Mouse (Mus musculus) regulatory T cell (primary cell): ENCODE measurements around the gene Ddx20.

Experiments used
- in situ Hi-C: fragments of 300-600 bp; cut with MboI, MseI; formaldehyde crosslinking; loops from one replicate; pipeline ENCODE4 v1.15.1; 2025; ENCODE audit warnings: high pct_unique_total_duplicates

The Ddx20 gene

GRCm38 (mm10) chr3:105687324-105688060 is at the start of gene Ddx20:
Gene Ddx20, minus strand, starts transcription at chr3:105687574.
- in situ Hi-C loops: loop anchor here (5.0 to 25.0 kb wide), 4 partner anchors 47 to 800 kb away; partner anchors contain the start of genes Dennd2d and Wdr77

- in situ Hi-C loops: loop anchor here (10.0 kb wide), 1 partner anchor 52 kb away; the partner anchor contains the start of gene Ddx20
Observed at GRCm38 (mm10) chr3:105737070-105737469, 49.7 kb upstream of the Ddx20 start.

- in situ Hi-C loops: loop anchor here (10.0 kb wide), 1 partner anchor 51 kb away; the partner anchor contains the start of gene Ddx20
Observed at GRCm38 (mm10) chr3:105736148-105736547, 48.8 kb upstream of the Ddx20 start.

- in situ Hi-C loops: loop anchor here (10.0 kb wide), 1 partner anchor 50 kb away; the partner anchor contains the start of gene Ddx20
Observed at GRCm38 (mm10) chr3:105735285-105735684, 47.9 kb upstream of the Ddx20 start.

DNA sequence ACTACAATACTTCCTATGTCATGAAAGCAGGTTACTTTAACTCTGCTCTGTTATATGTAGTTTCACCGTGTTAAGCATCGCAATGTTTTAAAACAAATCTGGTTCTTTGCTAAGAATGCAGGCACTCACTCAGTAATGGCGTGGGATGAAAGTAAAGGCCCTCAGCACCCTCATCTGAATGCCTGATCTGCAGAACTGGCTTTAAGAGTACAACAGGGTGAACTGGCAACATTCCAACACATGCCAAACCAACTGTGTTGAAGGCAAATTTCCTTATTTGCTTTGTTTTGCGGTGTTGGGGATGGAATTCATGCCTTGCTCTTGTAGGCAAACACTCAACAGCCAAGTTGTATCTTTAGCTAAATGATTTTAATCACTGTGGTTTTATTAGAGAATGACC is 46.2 kb upstream of the Ddx20 start:
- in situ Hi-C loops: loop anchor here (10.0 kb wide), 1 partner anchor 49 kb away; the partner anchor contains the start of gene Ddx20

DNA sequence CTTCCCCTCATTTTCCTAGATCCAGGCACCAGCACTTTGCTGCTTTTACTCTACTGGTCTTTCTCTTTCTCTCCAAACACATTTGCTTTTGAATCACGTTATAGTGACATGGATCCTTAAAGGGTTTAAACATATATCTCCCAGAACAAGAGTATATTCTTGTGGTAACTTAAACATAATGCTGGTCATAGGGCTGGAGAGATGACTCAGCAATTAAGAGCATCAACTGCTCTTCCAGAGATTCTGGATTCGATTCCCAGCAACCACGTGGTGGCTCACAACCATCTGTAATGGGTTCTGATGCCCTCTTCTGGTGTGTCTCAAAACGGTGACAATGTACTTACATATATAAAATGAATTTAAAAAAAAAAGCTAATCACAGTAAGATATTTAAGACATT is 45.0 kb upstream of the Ddx20 start:
- in situ Hi-C loops: loop anchor here (10.0 kb wide), 1 partner anchor 48 kb away; the partner anchor contains the start of gene Ddx20

- in situ Hi-C loops: no loop called here
Observed at GRCm38 (mm10) chr3:105726037-105726436, 38.7 kb upstream of the Ddx20 start.

GRCm38 (mm10) chr3:105722510-105722909 is 35.1 kb upstream of the Ddx20 start:
- in situ Hi-C loops: no loop called here

- in situ Hi-C loops: no loop called here
Observed at GRCm38 (mm10) chr3:105721681-105722201, 34.4 kb upstream of the Ddx20 start.

DNA sequence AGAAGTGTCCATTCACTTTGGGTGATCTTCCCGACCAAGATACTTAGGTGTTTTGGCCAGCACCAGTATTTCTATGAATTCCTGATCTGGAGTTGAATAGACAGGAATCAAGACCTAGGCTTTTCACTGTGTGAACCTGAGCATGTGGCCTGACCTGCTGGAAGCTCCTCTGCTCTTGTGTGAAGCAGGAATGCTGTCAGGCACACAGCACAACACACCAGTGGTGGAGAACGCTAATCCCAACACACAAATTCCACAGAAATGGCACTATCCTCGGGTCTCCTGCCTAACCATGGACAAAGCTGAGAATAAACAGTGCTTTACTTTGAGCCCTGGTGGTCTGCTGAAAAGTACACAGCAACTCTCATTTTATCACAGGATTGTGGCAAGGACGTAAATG is 33.1 kb upstream of the Ddx20 start:
- in situ Hi-C loops: no loop called here

DNA sequence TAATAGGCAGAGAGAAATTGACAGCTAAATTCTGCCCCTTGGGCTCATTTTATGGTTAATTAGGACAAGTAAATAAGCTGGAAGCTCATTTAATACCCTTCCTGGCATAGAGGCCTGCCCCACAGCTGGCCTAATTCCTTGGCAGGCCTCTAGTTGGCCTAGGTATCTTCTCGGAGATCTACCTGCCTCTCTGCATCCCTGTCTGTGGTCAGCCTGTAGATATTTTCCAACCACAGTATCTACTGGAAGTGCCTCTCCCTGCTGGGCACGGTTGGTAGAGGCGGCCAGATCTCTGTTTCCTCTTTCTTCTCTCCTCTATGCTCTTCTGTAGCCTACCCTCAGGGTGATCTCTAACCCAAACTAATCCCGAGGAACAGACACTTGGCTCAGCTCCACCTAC is 32.6 kb upstream of the Ddx20 start:
- in situ Hi-C loops: no loop called here

DNA sequence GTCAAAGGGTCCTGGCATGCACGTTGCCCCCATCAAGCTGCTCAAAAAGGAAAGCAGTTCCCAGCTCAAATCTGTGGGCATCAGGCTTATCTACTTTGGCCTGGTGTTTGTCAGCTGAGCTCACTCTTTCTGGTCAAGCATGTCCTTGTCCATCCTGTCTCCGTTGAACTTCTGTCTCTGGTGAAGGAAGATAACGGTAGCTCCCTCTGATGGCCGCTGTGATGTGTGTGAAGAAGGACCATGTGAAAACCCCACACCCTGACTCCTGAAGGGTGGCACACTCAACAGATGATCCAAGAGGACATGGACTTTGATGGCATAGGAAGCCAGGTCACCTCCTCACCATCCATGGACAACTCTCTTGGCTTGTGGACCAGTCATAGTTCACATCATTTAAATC is 31.4 kb upstream of the Ddx20 start:
- in situ Hi-C loops: no loop called here

- in situ Hi-C loops: no loop called here
Observed at GRCm38 (mm10) chr3:105717856-105718555, 30.6 kb upstream of the Ddx20 start.

GRCm38 (mm10) chr3:105716353-105717000 is 29.1 kb upstream of the Ddx20 start:
- in situ Hi-C loops: no loop called here

GRCm38 (mm10) chr3:105714820-105715167 is 27.4 kb upstream of the Ddx20 start:
- in situ Hi-C loops: no loop called here

- in situ Hi-C loops: no loop called here
Observed at GRCm38 (mm10) chr3:105714091-105714819, 26.9 kb upstream of the Ddx20 start.

GRCm38 (mm10) chr3:105712827-105713226 is 25.5 kb upstream of the Ddx20 start:
- in situ Hi-C loops: no loop called here

DNA sequence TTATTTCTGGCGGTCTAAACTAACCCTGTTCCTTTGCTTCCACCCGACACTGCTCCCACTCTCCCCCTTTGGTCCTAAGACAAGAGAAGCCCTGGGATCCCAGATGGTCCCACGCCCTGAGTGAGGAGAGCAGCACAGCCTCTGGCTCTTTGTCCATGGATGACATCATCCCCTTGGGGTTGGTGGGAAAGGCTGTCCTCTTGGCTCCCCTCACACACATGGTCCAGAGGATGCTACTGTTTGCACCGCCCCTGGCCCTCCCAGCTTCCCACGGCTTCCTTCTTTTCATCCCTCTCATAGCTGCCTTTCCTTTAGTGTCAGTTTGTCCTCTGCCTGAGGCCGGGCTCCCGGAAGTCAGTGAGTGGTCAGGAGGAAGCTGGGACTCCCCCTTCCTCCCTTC is 24.4 kb upstream of the Ddx20 start:
- in situ Hi-C loops: no loop called here

GRCm38 (mm10) chr3:105710246-105710645 is 22.9 kb upstream of the Ddx20 start:
- in situ Hi-C loops: no loop called here

GRCm38 (mm10) chr3:105707590-105707989 is 20.2 kb upstream of the Ddx20 start:
- in situ Hi-C loops: no loop called here

DNA sequence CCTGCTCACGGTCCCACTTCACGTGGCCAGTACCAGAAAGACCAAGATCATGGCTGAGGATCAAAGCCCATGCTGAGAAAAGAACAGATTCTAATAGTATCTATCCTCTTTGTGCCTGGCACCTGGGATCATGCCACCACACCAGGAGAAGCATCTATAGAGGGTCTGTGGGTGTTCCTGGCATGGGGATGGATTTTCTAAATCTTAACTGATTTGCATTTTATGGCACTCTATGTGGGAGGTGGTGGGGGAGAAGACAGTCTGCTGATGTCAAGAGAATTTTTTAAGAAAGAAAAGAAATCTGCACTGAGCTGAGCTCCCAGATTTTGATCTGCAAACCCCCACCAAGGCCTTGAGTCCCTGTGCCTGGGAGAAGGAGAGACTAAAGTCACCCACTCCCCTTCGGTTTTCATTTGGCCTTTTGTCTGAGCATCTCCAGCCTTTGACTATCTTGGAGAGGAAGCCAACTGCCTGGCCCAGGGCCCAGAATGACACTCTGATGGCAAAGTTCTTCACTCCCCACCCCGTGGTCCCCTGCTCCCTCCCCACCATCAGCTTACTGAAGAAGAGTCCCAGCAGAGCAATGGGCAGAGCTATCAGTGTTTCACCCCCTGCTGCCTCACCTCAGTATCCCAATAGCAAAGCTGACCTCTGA is 19.1 kb upstream of the Ddx20 start:
- in situ Hi-C loops: no loop called here
